Mouse (Mus musculus) midbrain, embryonic 13.5 days (tissue): ENCODE results near the gene Vmn1r55. TPM values are rescaled to one million over a fixed set of nuclear protein-coding genes. Genes with fewer than 3 reads are reported as not detected.
A peak's percentile ranks its signal among the peaks of the same experiment; 100 is the strongest.
"Not testable (repeated sequence)": the region's sequence is repeated elsewhere in the genome, so short reads cannot be mapped to it uniquely, and the experiment has no call there.

Experiments used
- ATAC-seq: fragments of 200-750 bp; cut with Nextera tagmentation; 2 replicates; pipeline ENCODE4 v1.8.0; 2017; ENCODE audit warnings: mild to moderate bottlenecking, moderate TSS enrichment, moderate library complexity
- H3K27ac ChIP-seq: fragments of 300-500 bp; sonication (generic); 2 replicates; pipeline ENCODE4 v1.5.1; 2015; ENCODE audit warnings: inconsistent platforms, mild to moderate bottlenecking, moderate library complexity
- H3K27me3 ChIP-seq: fragments of 300-500 bp; sonication (generic); 2 replicates; pipeline ENCODE4 v1.6.1; 2015; ENCODE audit warnings: mild to moderate bottlenecking, inconsistent platforms
- H3K36me3 ChIP-seq: fragments of 300-500 bp; sonication (generic); 2 replicates; pipeline ENCODE4 v1.6.1; 2015; ENCODE audit warnings: mild to moderate bottlenecking, inconsistent platforms
- H3K4me1 ChIP-seq: fragments of 300-500 bp; sonication (generic); replicated peaks from 2 replicates; pipeline ENCODE4 v1.6.1; 2015; ENCODE audit warnings: inconsistent platforms
- H3K4me2 ChIP-seq: fragments of 300-500 bp; sonication (generic); replicated peaks from 2 replicates; pipeline ENCODE4 v1.6.1; 2015; ENCODE audit warnings: moderate library complexity, mild to moderate bottlenecking, inconsistent platforms
- H3K4me3 ChIP-seq: fragments of 300-500 bp; sonication (generic); replicated peaks from 2 replicates; pipeline ENCODE4 v1.5.1; 2015; ENCODE audit warnings: mild to moderate bottlenecking, inconsistent platforms
- H3K9ac ChIP-seq: fragments of 300-500 bp; sonication (generic); replicated peaks from 2 replicates; pipeline ENCODE4 v1.6.1; 2015; ENCODE audit warnings: mild to moderate bottlenecking, inconsistent platforms
- H3K9me3 ChIP-seq: fragments of 300-500 bp; sonication (generic); 2 replicates; pipeline ENCODE4 v1.6.1; 2016; ENCODE audit warnings: mild to moderate bottlenecking, inconsistent platforms
- WGBS: fragments of 180-500 bp; shearing (Covaris S2); methylation state at CpG from one replicate; pipeline ENCODE4 v1.1.7; 2015; 5-methylcytosine and 5-hydroxymethylcytosine counted together
- microRNA-seq: library from miRNA; unstranded; fragments of <30 nt; microRNA quantifications from one replicate; pipeline ENCODE4, GENCODE M21; 2016
- polyA plus RNA-seq: library from polyadenylated mRNA; unstranded; fragments of >200 nt; fragmentation: Nextera tagmentation; extraction: Ambion mirVana; gene quantifications from 2 replicates; pipeline ENCODE4 v1.2.1, GENCODE M21; 2015

Gene Vmn1r55
- polyA plus RNA-seq, 1 experiment from 2014 or later: 0.01 TPM

DNA sequence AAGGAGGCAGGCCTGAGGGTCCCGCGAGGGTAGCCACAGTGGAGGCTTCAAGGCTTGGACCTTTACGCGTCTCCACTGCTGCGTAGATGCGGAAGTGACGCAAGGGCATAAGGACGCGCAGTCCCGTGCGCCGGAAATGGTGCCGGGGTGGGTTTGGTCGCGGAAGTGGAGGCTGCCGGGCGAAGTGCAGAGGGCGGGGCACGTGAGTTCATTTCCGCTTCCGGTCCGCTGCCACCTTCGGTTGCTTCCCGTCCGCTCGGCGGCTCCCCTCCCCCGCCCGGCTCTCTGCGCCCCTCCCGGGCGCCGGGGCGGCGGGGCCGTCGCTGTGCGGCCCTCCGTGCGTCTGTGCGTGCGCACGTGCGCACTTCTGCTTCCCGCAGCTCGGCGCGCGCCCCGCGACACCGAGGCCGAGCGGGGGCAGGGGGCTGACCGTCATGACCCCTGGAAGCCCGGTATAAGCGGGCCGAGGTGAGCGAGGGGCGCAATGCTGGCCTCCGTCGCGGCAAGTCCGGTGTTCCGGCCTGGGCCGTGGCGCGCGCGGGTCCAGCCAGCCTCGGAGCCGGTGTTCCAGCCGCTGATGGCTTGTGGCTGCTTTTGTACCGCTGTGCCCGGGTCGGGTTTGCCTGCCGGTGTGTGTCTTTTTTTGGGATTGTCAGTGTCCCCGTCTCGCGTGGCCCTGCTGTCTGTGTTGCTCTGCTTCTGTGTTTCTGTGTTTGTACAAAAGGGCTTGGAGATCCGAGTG lies 69.3 kb downstream of the Vmn1r55 start, which contains the start of gene Epn1:
TSS of gene Epn1 (plus strand) at position 226 of the 742 bp plus-strand sequence.
- Histone ChIP-seq H3K4me3 (peak within 1 kb of the TSS; percentile 98), H3K9ac (peak within 1 kb of the TSS; percentile 96), H3K27me3 (no peaks in the 10 kb centered on the region), H3K4me2 (peak within 1 kb of the TSS; percentile 95), H3K27ac (peak within 1 kb of the TSS; percentile 90), H3K36me3 (peaks cover 57% of the 10 kb centered on the region), H3K9me3 (no peaks in the 10 kb centered on the region), H3K4me1 (peaks cover 25% of the 10 kb centered on the region)
- peak; percentile 98 for ATAC-seq
- WGBS: under 1% methylated on average over 79 of the region's 81 CpGs

DNA sequence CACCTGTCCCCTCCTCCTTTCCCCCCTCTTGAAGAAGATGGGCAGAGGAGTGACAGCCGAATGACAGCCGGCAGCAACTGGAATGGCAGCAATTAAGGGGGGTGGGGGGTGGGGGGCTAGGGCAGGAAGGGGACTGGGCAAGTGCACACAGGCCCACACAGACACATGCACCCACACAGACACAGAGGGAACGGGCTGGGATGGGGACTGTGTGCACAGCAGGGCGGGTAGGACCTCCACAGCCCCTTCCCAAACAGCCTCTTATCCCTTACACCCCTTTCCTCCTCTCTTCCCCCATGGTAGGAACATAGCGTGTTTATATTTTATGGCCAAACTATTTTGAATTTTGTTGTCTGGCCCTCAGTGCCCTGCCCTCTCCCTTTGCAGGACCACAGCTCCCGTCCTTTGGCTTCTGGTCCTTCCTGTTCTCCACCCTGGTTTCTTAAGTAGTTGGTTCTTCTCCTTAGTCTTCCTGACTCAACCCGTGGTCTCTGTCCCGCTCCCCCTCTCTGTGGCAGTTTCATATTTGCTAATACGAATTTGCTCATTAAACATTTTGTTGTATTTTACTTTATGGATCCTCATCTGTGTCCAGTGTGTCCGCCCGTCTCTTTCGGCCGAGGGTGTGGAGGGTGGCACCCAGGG lies 70.0 kb downstream of the Vmn1r55 start:
- Histone ChIP-seq H3K4me1 (peaks cover 25% of the 10 kb centered on the region), H3K4me2 (peak overlapping the region; percentile 95), H3K4me3 (peak overlapping the region; percentile 98), H3K36me3 (peaks cover 57% of the 10 kb centered on the region), H3K9ac (peak overlapping the region; percentile 96; the same call in 1 of the 2 replicates), H3K27ac (peak overlapping the region; percentile 90)
- peak; percentile 57 for ATAC-seq
- not testable (repeated sequence) for H3K27me3 ChIP-seq, H3K9me3 ChIP-seq
- 55% methylated on average over 11 of the region's 13 CpGs for whole genome bisulfite sequencing

Small RNAs within 50 kb of the gene (microRNA-seq; reads per million reads assigned to microRNA genes)
- not detected for gene Gm26217

Other genes starting within 250 kb of the Vmn1r55 start
- gene Gm36210, start 243.2 kb downstream of the Vmn1r55 start, polyA plus RNA-seq: 0.31 and 0.32 TPM in 2 replicates
- 4.3 and 4.4 TPM in 2 replicates for gene Zfp628, start 234.5 kb downstream of the Vmn1r55 start, polyA plus RNA-seq
- gene Nat14, start 227.6 kb downstream of the Vmn1r55 start, polyA plus RNA-seq: 29.5 and 31.1 TPM in 2 replicates
- 0.88 and 0.98 TPM in 2 replicates for gene Ssc5d, start 223.9 kb downstream of the Vmn1r55 start, polyA plus RNA-seq
- gene Sbk2, start 185.3 kb downstream of the Vmn1r55 start, polyA plus RNA-seq: 0.12 and 0.13 TPM in 2 replicates
- gene Sbk3, start 178.5 kb downstream of the Vmn1r55 start, polyA plus RNA-seq: 0.10 and 0.13 TPM in 2 replicates
- 65.2 and 68.4 TPM in 2 replicates for gene Zfp579, start 153.5 kb downstream of the Vmn1r55 start, polyA plus RNA-seq
- 8.6 and 8.9 TPM in 2 replicates for gene Zfp524, start 135.3 kb downstream of the Vmn1r55 start, polyA plus RNA-seq
- 42.0 and 51.1 TPM in 2 replicates for gene Fiz1, start 135.0 kb downstream of the Vmn1r55 start, polyA plus RNA-seq
- 0.89 and 1.3 TPM in 2 replicates for gene Gm44973, start 134.2 kb downstream of the Vmn1r55 start, polyA plus RNA-seq
- 5.7 and 7.9 TPM in 2 replicates for gene Zfp865, start 129.3 kb downstream of the Vmn1r55 start, polyA plus RNA-seq
- gene Ccdc106, start 129.1 kb downstream of the Vmn1r55 start, polyA plus RNA-seq: 25.8 and 30.1 TPM in 2 replicates
- gene 4632433K11Rik, start 115.6 kb downstream of the Vmn1r55 start, polyA plus RNA-seq: not detected in 2 replicates
- 10.5 and 11.2 TPM in 2 replicates for gene Zfp784, start 111.2 kb downstream of the Vmn1r55 start, polyA plus RNA-seq
- 70.1 and 72.8 TPM in 2 replicates for gene Zfp580, start 98.1 kb downstream of the Vmn1r55 start, polyA plus RNA-seq
- 121 and 128 TPM in 2 replicates for gene U2af2, start 87.5 kb downstream of the Vmn1r55 start, polyA plus RNA-seq
- 73.5 and 80.1 TPM in 2 replicates for gene Epn1, start 69.4 kb downstream of the Vmn1r55 start, polyA plus RNA-seq
- gene Rfpl4, start 32.7 kb downstream of the Vmn1r55 start, polyA plus RNA-seq: not detected in 2 replicates
- 0.38 and 0.41 TPM in 2 replicates for gene Rasl2-9, start 23.7 kb downstream of the Vmn1r55 start, polyA plus RNA-seq
- not detected in 2 replicates for gene Vmn1r56, start 47.1 kb upstream of the Vmn1r55 start, polyA plus RNA-seq
- not detected in 2 replicates for gene Vmn1r57, start 68.8 kb upstream of the Vmn1r55 start, polyA plus RNA-seq
- gene Gm5065, start 200.9 kb upstream of the Vmn1r55 start, polyA plus RNA-seq: not detected in 2 replicates
- not detected in 2 replicates for gene Nlrp2, start 201.4 kb upstream of the Vmn1r55 start, polyA plus RNA-seq